Mouse (Mus musculus): ENCODE results near the gene Rap1gap. TPM values are rescaled to one million over a fixed set of nuclear protein-coding genes. Genes with fewer than 3 reads are reported as not detected.

Gene Rap1gap
- polyA plus RNA-seq, 1 experiment = not detected

DNA sequence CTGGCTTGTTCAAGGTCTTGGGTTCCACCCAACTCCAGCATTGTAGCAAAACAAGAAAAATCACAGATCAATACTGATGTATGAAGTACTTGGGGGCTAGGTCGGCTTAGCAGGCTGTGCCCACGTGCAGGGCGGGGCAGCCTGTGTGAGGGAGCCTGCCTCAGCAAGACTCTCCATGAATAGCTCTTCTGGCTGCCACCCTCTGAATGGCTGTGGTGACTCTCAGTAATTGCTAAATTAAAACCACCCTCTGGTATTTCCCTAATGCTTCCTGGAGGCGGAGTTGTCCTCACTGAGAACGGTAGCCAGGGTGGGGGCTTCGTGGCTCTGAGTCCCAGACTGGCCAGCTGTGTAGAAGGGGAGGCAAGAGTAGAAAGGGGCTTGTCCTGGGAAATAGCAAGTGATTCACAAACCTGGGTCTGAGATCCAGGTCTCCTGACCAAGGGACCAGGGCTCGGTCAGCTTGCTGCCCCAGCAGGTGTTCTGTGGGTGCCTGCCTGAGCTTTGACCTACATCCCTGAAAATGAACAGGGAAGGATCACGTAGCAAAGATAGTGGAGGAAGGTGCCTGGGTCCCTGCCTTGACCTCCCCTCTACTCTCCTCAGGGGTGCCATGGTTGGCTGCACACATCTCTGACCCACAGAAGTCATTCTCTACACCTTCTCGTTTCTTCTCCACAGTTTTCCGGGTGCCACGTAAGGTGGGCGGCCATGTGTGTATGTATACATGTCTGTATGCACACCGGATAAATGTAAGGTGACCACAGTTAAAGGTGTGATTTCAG lies 12.4 kb downstream of the Rap1gap start:
- TF ChIP-seq GATA1 (IDR thresholded peaks at IDR 0.05; ENCODE audit: low read length) = no peak

GRCm38 (mm10) chr4:137677906-137678305 lies 13.4 kb downstream of the Rap1gap start:
- TF ChIP-seq GATA1 (IDR thresholded peaks at IDR 0.05; ENCODE audit: low read length) = no peak

DNA sequence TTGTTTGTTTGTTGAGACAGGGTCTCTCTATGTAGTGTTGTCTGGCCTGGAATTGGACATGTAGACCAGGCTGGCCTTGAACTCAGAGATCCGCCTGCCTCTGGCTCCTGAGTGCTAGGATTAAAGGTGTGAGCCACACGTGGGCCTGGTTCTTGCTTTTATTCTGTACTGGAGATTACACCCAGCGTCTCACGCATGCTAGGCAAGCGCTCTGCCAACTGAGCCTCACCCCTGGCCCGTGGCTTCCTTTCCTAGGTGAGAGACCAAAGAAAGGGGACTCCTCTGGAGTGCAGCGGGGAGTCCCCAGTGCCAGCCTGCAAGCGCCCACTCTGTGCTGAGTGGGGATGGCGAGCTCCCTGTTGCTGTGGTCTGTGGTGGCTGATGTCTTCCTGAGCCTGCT lies 14.0 kb downstream of the Rap1gap start:
- no peak for TF ChIP-seq GATA1 (IDR thresholded peaks at IDR 0.05; ENCODE audit: low read length)

GRCm38 (mm10) chr4:137679979-137680550 lies 15.5 kb downstream of the Rap1gap start:
- TF ChIP-seq GATA1 (IDR thresholded peaks at IDR 0.05; ENCODE audit: low read length) = no peak

DNA sequence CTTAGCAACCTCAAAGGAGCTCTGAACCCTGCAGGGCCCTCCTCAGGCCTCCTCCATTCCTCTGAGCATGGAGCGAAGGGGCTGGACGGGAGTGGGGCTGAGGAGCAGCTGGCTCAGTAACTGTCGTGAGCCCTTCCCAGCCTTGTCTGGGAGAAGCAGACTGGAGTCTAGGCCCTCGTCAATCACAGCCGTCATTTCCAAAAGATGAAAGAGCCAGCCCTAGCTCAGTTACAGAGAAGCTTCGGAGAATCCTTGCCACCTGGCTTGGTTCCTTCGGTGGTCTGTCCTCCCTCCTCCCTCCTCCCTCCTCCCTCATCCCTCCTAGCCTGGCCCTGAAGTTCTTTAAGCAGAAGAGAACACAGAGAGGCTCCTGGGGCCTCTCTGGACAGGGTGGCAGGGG lies 16.2 kb downstream of the Rap1gap start:
- TF ChIP-seq GATA1 (IDR thresholded peaks at IDR 0.05; ENCODE audit: low read length) = no peak

GRCm38 (mm10) chr4:137681408-137682104 lies 17.0 kb downstream of the Rap1gap start:
- TF ChIP-seq GATA1 (IDR thresholded peaks at IDR 0.05; ENCODE audit: low read length) = no peak

DNA sequence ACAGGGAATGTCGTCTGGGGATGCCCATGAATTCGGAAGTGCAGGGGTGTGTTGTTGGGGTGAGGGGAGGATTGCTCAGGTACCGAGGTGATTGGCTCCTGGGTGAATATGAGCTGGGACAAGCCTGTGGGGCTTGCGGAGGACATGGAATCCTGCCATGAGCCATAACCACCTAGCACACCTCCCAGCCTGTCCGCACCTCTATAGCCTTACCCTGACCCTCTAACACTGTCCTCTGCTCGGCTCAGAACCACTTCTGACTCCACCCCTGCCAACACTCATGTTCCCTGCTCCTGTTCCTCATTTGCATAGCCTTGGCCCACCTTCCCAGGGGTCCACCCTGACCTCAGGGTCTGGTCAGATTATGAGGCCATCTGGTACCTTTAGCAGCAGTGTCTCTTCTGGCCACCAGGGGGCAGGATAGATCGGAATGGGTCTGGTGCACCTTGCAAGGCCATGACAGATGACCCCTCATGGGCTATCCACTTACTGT lies 18.5 kb downstream of the Rap1gap start:
- TF ChIP-seq GATA1 (IDR thresholded peaks at IDR 0.05; ENCODE audit: low read length) = no peak

GRCm38 (mm10) chr4:137684830-137685343 lies 20.4 kb downstream of the Rap1gap start:
- TF ChIP-seq GATA1 (IDR thresholded peaks at IDR 0.05; ENCODE audit: low read length) = no peak

- no peak for TF ChIP-seq GATA1 (IDR thresholded peaks at IDR 0.05; ENCODE audit: low read length)
Observed at GRCm38 (mm10) chr4:137686303-137686702, 21.8 kb downstream of the Rap1gap start.

DNA sequence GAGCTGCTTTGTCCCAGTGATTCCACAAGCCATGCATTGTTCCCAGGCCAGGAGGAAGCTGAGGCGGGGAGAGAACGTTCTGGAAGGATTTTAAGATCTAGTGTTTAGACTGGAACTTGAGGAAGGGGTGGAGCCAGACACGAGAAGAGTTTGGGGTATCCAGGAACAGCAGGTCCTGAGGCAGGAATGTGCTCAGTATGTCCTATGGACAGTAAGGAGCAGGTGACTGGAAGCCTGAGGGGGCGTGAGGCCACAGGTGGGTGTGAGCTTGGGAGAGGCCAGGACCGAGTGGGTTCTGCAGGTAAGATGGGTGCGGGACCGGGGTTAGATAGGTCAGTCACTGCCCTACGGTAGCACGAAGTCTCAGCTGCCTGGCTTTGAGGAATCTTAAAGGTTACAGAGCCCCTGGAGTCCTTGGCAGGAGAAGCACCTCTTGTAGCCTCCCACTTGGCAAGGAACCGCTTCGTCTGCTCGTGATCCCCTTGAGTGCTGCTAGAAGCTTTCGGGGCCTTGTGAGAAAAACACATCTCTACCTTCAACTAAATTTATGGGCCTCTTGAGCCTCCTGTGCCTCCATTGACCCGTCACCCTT lies 22.8 kb downstream of the Rap1gap start:
- TF ChIP-seq GATA1 (IDR thresholded peaks at IDR 0.05; ENCODE audit: low read length) = no peak

GRCm38 (mm10) chr4:137692107-137692902 lies 27.8 kb downstream of the Rap1gap start:
- TF ChIP-seq GATA1 (IDR thresholded peaks at IDR 0.05; ENCODE audit: low read length) = no peak

DNA sequence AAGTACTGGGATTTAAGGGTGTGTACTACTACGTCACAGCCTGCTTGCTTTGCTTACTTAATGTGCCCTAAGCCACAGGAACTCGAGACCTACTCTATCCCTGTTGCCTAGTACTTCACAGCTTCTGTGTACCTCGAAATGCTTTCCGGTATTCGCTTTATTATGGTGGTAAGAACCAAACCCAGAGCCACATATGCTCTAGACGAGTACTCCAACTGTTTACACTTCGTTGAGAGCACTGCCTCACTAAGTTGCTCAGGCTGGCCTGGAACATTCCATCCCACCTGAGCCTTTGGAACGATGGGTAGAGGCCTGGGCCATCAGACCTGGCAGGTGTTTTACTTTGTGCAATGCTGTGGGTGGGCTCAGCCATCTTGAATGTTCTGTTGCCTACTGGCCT lies 30.8 kb downstream of the Rap1gap start:
- TF ChIP-seq GATA1 (IDR thresholded peaks at IDR 0.05; ENCODE audit: low read length) = no peak

DNA sequence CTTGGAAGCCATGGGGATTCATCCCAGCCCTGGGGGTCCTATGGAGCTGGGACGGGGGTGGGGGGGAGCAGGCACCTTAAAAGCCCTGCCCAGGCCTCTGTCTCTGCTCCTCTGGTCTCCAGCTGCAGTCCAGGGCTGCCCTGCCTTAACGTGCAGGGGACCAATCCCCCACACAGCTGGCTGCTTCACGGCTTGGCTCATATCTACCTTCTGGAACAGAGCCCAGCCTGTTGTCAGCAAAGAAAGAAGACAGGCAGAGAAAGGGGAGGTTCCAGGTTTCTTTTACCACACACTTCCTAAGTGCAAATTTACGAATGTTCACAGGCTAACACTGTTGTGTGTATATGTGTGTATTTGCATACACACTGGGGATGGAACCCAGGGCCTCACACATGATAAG lies 31.4 kb downstream of the Rap1gap start:
- TF ChIP-seq GATA1 (IDR thresholded peaks at IDR 0.05; ENCODE audit: low read length) = no peak

DNA sequence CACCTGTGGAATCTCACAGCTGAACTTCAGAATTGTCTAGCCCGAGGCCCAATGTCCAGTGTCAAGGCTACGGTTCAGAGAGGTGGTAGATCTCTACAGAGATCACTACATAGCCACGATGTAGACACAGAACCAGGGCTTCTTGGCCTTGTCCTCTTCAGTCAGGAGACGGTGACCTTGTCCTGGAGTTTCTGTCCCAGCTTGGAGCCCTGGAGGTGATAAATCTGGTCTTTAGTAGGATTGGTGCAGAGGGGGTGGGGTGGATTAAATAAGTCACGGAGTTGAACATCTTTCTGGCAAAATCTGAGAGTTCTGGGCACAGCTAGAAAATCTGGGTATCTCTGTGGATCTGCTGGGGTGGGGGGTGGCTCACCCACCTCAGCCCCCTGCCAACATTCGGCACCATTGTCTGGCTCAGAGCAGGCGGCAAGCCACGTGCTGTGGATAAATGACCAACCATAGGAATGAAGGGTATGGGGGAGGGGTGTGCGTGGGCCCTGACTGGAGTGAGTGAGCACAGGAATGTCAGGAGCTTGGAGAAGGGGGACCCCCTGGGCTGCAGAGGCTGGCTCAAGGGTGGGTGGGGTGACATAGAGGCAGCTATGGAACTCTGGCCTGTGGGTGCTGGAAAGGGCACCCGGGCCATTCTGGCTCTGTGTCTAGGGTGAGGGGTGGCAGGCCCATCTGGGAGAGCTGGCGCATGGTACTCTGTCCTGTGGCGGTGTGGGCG lies 32.8 kb downstream of the Rap1gap start:
- no peak for TF ChIP-seq GATA1 (IDR thresholded peaks at IDR 0.05; ENCODE audit: low read length)
